Mouse (Mus musculus): ENCODE measurements around the gene Rfx3. TPM values are rescaled to one million over a fixed set of nuclear protein-coding genes. Genes with fewer than 3 reads are reported as not detected.

Gene Rfx3
- polyA plus RNA-seq, 1 experiment from 2014 or later = 1.9 TPM

DNA sequence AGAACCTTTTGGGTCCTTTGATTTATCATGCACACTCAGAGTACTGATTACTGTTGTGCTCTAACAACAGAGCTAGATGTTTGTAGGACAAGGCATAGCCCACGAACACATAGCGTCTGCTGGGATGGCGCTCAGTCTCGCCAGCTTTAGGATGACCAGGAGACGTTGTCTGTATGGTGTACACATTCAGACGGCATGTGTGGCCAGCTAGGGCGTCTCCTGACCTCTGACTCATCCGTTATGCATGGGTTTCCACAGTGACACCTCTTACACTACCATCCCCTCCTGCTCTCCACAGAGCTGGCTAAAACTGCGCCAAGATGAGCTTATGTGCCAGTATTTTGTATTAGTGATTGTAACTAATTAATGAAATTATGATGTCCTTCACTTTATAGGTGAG, 108.4 kb downstream of the Rfx3 start:
- Histone ChIP-seq H3K27me3 (replicated peaks; ENCODE audit: control insufficient read depth, insufficient read depth, low read length) (no peaks in the 10 kb centered on the region), H3K27ac (ENCODE audit: low read depth, low read length) (no peak overlapping the region), H3K4me3 (ENCODE audit: low read depth, low read length) (no peak overlapping the region), H3K4me1 (replicated peaks; ENCODE audit: control insufficient read depth, insufficient read depth, low read length) (peaks cover 4% of the 10 kb centered on the region), H3K9me3 (ENCODE audit: control insufficient read depth) (no peaks in the 10 kb centered on the region), H3K36me3 (ENCODE audit: control insufficient read depth, insufficient read depth) (no peaks in the 10 kb centered on the region), H3K4me2 (replicated peaks; ENCODE audit: low read depth) (no peak overlapping the region), H3K9ac (ENCODE audit: low read depth, low read length) (no peak overlapping the region)
- ATAC-seq = no peak
- no peak for TF ChIP-seq CTCF (IDR thresholded peaks at IDR 0.05; ENCODE audit: low read depth)
- WGBS = 68% methylated on average over 9 of the region's 9 CpGs

DNA sequence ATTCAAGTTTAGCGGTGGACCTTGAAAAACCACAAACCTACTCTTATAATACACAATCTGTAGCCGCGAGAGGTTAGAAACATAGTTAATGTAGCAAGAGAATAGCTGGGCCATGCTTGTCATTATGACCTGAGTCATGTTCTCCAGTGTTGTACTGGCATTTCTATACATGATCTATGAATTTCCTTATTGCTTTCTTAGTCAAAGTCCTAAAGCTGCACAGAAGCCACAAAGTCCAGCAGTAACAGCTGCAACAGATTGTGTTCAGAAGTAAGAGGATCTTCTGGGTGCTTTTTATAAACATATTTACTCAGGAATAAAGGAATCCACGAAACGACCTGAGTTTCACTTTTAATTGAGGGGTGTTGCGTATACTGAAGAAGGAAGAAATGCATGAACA, 109.3 kb downstream of the Rfx3 start:
- no peaks in the 10 kb centered on the region for H3K9me3 ChIP-seq (ENCODE audit: control insufficient read depth)
- TF ChIP-seq CTCF (IDR thresholded peaks at IDR 0.05; ENCODE audit: low read depth) = no peak
- 0 out of 2 replicates have a peak overlapping the region, but pooled peaks have one; percentile 46 for H3K27ac ChIP-seq (ENCODE audit: low read depth, low read length)
- peak overlapping the region; percentile 40 for H3K4me2 ChIP-seq (replicated peaks; ENCODE audit: low read depth)
- ATAC-seq = peak; percentile 91
- no peak overlapping the region for H3K4me3 ChIP-seq (ENCODE audit: low read depth, low read length)
- peaks cover 4% of the 10 kb centered on the region for H3K4me1 ChIP-seq (replicated peaks; ENCODE audit: control insufficient read depth, insufficient read depth, low read length)
- no peaks in the 10 kb centered on the region for H3K36me3 ChIP-seq (ENCODE audit: control insufficient read depth, insufficient read depth)
- H3K27me3 ChIP-seq (replicated peaks; ENCODE audit: control insufficient read depth, insufficient read depth, low read length) = no peaks in the 10 kb centered on the region
- H3K9ac ChIP-seq (ENCODE audit: low read depth, low read length) = no peak overlapping the region
- 41% methylated on average over 6 of the region's 6 CpGs for WGBS

GRCm38 (mm10) chr19:27884520-27884919, 126.4 kb downstream of the Rfx3 start:
- Histone ChIP-seq H3K4me2 (replicated peaks; ENCODE audit: low read depth) (no peak overlapping the region), H3K4me1 (replicated peaks; ENCODE audit: control insufficient read depth, insufficient read depth, low read length) (no peaks in the 10 kb centered on the region), H3K27me3 (replicated peaks; ENCODE audit: control insufficient read depth, insufficient read depth, low read length) (no peaks in the 10 kb centered on the region), H3K9ac (ENCODE audit: low read depth, low read length) (no peak overlapping the region), H3K27ac (ENCODE audit: low read depth, low read length) (no peak overlapping the region), H3K4me3 (ENCODE audit: low read depth, low read length) (no peak overlapping the region), H3K9me3 (ENCODE audit: control insufficient read depth) (no peaks in the 10 kb centered on the region), H3K36me3 (ENCODE audit: control insufficient read depth, insufficient read depth) (no peaks in the 10 kb centered on the region)
- 85% methylated on average over 3 of the region's 3 CpGs for WGBS
- TF ChIP-seq CTCF (IDR thresholded peaks at IDR 0.05; ENCODE audit: low read depth) = peak; percentile 38
- ATAC-seq = no peak

DNA sequence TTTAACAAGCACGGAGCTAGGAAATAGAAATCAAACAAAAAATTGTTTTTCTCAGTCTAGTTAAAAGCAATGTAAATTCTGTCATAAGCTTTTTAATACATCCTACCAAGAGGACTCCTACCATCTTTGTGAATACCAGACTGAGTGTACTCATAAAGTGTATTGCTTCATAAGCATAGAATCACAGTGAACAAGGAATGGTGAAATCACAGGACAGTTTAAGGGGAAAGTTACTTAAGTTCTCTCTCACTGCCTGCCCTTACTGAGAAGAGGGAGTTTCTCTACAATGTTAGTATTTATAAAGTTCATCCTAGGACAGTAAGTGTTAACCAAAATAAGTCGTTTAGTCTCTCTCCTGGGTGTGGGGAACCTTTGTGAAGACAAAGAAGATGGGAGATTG, 133.5 kb downstream of the Rfx3 start:
- no peaks in the 10 kb centered on the region for H3K27me3 ChIP-seq (replicated peaks; ENCODE audit: control insufficient read depth, insufficient read depth, low read length)
- WGBS = 84% methylated on average over 2 of the region's 2 CpGs
- H3K4me2 ChIP-seq (replicated peaks; ENCODE audit: low read depth) = no peak overlapping the region
- no peak overlapping the region for H3K9ac ChIP-seq (ENCODE audit: low read depth, low read length)
- H3K4me1 ChIP-seq (replicated peaks; ENCODE audit: control insufficient read depth, insufficient read depth, low read length) = no peaks in the 10 kb centered on the region
- no peak overlapping the region for H3K4me3 ChIP-seq (ENCODE audit: low read depth, low read length)
- H3K9me3 ChIP-seq (ENCODE audit: control insufficient read depth) = no peaks in the 10 kb centered on the region
- no peak for TF ChIP-seq CTCF (IDR thresholded peaks at IDR 0.05; ENCODE audit: low read depth)
- no peak for ATAC-seq
- H3K27ac ChIP-seq (ENCODE audit: low read depth, low read length) = no peak overlapping the region
- H3K36me3 ChIP-seq (ENCODE audit: control insufficient read depth, insufficient read depth) = no peaks in the 10 kb centered on the region

DNA sequence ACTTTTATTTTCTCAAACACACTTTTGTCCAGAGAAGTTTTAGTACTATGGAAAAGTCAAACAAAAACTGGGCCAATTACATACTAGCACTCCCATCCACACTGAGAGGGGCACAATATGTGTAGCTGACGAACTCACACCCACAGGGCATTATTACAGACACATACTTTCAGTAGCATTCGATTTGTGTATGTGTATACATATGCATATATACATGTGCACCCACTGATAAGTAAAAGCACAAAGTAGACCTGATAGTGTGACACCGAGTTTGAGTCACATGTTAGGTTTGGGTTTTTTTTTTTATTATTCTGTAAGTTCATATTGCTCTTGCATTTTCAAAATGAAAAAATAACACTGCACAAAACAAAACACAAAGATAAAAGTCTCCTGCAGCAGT, 140.2 kb downstream of the Rfx3 start:
- no peak overlapping the region for H3K4me3 ChIP-seq (ENCODE audit: low read depth, low read length)
- no peaks in the 10 kb centered on the region for H3K4me1 ChIP-seq (replicated peaks; ENCODE audit: control insufficient read depth, insufficient read depth, low read length)
- H3K9me3 ChIP-seq (ENCODE audit: control insufficient read depth) = no peaks in the 10 kb centered on the region
- TF ChIP-seq CTCF (IDR thresholded peaks at IDR 0.05; ENCODE audit: low read depth) = no peak
- 86% methylated on average over 3 of the region's 3 CpGs for WGBS
- ATAC-seq = no peak
- H3K27me3 ChIP-seq (replicated peaks; ENCODE audit: control insufficient read depth, insufficient read depth, low read length) = no peaks in the 10 kb centered on the region
- H3K36me3 ChIP-seq (ENCODE audit: control insufficient read depth, insufficient read depth) = no peaks in the 10 kb centered on the region
- no peak overlapping the region for H3K4me2 ChIP-seq (replicated peaks; ENCODE audit: low read depth)
- no peak overlapping the region for H3K27ac ChIP-seq (ENCODE audit: low read depth, low read length)
- H3K9ac ChIP-seq (ENCODE audit: low read depth, low read length) = no peak overlapping the region

DNA sequence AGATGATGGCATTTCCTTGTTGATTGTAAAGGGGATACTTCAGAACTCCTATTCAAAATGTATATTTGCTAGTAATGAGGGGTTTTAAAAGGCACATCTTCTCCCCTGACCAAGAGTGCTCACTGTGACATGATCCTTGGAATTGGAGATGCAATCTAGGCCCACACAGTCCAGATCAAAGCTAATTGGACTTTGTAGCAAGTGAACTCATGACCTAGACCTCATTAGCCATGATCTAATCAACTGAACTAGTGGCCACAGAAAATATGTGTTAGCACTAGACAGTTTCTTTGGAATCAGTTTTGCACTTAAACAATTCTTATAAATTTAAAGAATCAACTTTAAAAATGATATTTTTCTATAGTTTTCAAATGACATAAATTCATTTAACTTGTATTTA, 151.3 kb downstream of the Rfx3 start:
- Histone ChIP-seq H3K36me3 (ENCODE audit: control insufficient read depth, insufficient read depth) (no peaks in the 10 kb centered on the region), H3K4me3 (ENCODE audit: low read depth, low read length) (no peak overlapping the region), H3K27ac (ENCODE audit: low read depth, low read length) (no peak overlapping the region), H3K9ac (ENCODE audit: low read depth, low read length) (no peak overlapping the region), H3K27me3 (replicated peaks; ENCODE audit: control insufficient read depth, insufficient read depth, low read length) (no peaks in the 10 kb centered on the region), H3K4me2 (replicated peaks; ENCODE audit: low read depth) (no peak overlapping the region), H3K4me1 (replicated peaks; ENCODE audit: control insufficient read depth, insufficient read depth, low read length) (no peaks in the 10 kb centered on the region), H3K9me3 (ENCODE audit: control insufficient read depth) (no peaks in the 10 kb centered on the region)
- TF ChIP-seq CTCF (IDR thresholded peaks at IDR 0.05; ENCODE audit: low read depth) = no peak
- ATAC-seq = 0 out of 2 replicates have a peak, but pooled peaks have one; percentile 61

- ATAC-seq = no peak
These were observed 162.0 kb downstream of the Rfx3 start for GRCm38 (mm10) chr19:27848946-27849345.

More at GRCm38 (mm10) chr19:27848946-27849345, 162.0 kb downstream of the Rfx3 start:
- no peak overlapping the region for H3K27ac ChIP-seq (ENCODE audit: low read depth, low read length)
- H3K4me2 ChIP-seq (replicated peaks; ENCODE audit: low read depth) = no peak overlapping the region
- no peak for TF ChIP-seq CTCF (IDR thresholded peaks at IDR 0.05; ENCODE audit: low read depth)
- 83% methylated on average over 1 of the region's 1 CpGs for WGBS
- no peaks in the 10 kb centered on the region for H3K27me3 ChIP-seq (replicated peaks; ENCODE audit: control insufficient read depth, insufficient read depth, low read length)
- H3K4me1 ChIP-seq (replicated peaks; ENCODE audit: control insufficient read depth, insufficient read depth, low read length) = no peaks in the 10 kb centered on the region
- H3K9ac ChIP-seq (ENCODE audit: low read depth, low read length) = no peak overlapping the region
- no peaks in the 10 kb centered on the region for H3K36me3 ChIP-seq (ENCODE audit: control insufficient read depth, insufficient read depth)
- H3K4me3 ChIP-seq (ENCODE audit: low read depth, low read length) = no peak overlapping the region
- no peaks in the 10 kb centered on the region for H3K9me3 ChIP-seq (ENCODE audit: control insufficient read depth)
